Mouse (Mus musculus): Measurements from ENCODE around the gene Ankar.
A peak's percentile ranks its signal among the peaks of the same experiment; 100 is the strongest.

Ankar gene

GRCm38 (mm10) chr1:72700479-72700878 is at the start of gene Ankar:
Ankar (minus strand) TSS chr1:72700579.
- no peak for DNase-seq (ENCODE audit: low read depth, low spot score)

- DNase-seq (ENCODE audit: low read depth, low spot score): no peak
These were observed 46.0 kb upstream of the Ankar start for GRCm38 (mm10) chr1:72746382-72746781.

GRCm38 (mm10) chr1:72744816-72745506 is 44.6 kb upstream of the Ankar start:
- DNase-seq (ENCODE audit: low read depth, low spot score): no peak

DNA sequence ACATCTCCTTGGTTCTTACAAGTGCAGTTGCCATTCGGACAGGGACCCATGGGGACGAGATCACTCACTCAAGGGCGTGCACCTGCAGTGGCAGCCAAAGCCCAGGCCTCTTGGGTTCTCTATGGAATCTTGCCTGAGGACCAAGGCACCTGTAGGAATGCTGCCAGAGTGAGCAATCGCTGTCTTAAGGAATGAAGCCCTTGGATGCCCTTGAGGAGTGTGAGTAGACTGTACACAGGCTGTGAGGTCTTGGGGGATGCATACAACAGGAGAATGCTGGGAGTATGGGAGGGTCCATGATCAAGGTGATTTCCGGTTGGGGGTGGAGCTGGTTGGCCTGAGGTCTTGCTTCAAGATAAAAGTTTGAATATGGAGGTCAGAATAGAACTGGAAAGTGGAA is 41.0 kb upstream of the Ankar start:
- no peak for DNase-seq (ENCODE audit: low read depth, low spot score)

GRCm38 (mm10) chr1:72739681-72740063 is 39.3 kb upstream of the Ankar start:
- DNase-seq (ENCODE audit: low read depth, low spot score): no peak

DNA sequence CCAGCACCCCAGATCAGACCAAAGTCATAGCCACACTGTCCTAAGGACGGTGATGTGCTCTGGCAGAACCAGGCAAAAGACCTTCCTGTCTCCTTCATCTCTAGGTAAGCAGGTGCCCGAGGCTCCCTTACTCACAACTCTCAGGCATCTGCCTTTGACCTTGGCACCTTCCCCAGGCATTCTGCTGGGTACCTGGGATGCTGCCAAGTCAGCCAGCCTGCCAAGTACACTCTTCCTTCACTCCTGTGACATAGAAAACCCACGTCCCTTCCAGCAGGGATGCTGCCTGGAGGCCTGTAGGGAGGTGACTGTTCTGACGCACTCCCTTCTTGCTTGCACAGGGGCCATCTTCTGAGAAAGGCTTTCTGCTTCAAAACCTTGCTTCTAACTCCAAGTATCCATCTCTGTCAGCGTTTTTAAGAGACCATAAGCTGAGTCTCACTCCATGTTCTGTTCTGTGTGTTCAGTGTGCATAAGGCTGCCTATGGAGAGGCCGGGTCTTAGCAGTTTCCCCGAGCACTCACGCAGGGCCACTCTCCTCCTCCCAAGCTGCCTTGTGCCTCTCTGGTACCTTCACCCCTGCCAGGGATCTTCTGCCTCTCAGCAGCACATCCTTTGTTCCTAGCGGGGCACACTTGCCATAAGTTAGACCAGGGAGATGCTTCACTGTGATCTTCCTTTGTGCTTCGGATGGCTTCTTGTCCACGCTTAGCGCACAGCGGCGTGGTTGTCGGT is 38.7 kb upstream of the Ankar start:
- DNase-seq (ENCODE audit: low read depth, low spot score): no peak

DNA sequence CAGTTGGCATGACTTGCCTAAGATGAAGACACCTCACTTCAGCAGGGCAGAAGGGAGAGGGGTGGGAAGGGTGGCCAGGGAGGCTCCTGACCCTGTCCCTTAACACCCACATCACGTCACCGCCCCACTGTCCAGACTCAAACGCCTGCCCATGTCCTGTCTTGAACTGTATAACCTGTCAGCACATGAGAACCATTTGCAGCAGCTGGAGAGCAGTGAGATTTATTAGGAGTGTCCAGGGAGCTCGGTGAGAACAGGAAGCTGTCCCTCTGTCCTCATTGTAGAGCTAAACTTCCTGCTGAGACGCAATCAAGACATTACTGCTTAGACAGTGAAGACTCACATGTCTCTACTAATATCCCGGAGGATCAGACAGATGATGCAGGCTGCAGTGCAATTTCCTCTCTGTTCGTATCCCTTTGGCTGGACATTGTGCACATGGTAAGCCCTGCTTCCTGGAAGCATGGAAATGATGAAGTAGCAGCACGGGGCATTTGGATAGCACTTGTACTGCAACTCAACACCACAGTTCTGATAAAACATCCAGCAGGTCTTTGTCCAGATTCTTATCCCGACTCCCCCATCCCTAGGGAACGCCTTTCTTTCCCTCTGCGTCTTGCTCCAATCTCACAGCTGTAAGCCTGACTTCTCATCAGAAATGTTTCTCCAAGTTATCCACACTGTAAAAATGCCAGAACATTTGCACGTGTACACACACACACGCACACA is 36.2 kb upstream of the Ankar start:
- DNase-seq (ENCODE audit: low read depth, low spot score): no peak

DNA sequence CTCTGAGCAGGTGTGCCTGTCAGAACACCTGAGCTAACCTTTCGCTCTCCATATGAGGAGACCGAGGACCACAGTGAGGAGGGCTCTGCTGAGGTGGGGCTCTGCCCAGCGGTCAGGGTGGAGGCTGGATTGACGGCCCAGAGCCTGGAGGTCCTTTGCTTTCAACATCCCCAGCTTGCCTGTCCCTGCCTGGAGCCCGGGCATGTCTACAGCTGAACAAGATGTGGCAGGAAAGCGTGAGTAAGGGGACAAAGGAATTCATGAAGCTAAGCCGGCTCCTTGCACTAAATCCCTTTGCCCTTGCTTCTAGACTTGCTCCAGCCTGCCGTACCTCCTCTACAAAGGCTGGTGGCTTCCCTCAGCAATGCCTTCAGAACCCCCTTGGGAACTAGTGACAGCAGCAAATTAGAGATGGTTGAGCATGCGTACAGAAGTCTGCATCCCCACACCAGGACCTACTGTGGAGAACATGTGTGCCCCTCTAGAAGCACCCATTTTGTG is 32.9 kb upstream of the Ankar start:
- DNase-seq (ENCODE audit: low read depth, low spot score): no peak

- DNase-seq (ENCODE audit: low read depth, low spot score): no peak
These were observed 29.7 kb upstream of the Ankar start for GRCm38 (mm10) chr1:72730126-72730525.

GRCm38 (mm10) chr1:72728781-72729180 is 28.4 kb upstream of the Ankar start:
- DNase-seq (ENCODE audit: low read depth, low spot score): no peak

DNA sequence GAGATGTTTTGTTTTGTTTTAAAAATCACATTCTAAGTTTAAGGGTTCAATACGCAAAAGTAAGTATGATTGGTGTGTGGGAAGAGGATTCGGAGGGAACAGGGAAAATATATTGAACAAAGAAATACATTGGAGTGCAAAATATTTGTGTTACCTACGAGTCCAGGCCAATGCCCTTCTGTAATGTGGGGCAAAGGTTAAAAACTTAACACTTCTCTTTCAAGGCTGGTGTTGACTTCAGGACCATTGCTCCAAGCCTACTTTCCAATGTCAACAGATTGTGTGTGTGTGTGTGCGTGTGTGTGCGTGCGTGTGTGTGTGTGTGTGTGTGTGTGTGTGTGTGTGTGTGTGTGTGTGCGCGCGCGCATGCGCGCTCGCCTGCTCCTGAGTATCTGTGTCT is 25.6 kb upstream of the Ankar start:
- DNase-seq (ENCODE audit: low read depth, low spot score): no peak

GRCm38 (mm10) chr1:72724354-72724753 is 24.0 kb upstream of the Ankar start:
- no peak for DNase-seq (ENCODE audit: low read depth, low spot score)

GRCm38 (mm10) chr1:72722646-72723045 is 22.3 kb upstream of the Ankar start:
- no peak for DNase-seq (ENCODE audit: low read depth, low spot score)

GRCm38 (mm10) chr1:72720115-72720725 is 19.8 kb upstream of the Ankar start:
- DNase-seq (ENCODE audit: low read depth, low spot score): no peak

GRCm38 (mm10) chr1:72718846-72719245 is 18.5 kb upstream of the Ankar start:
- peak; percentile 56 for DNase-seq (ENCODE audit: low read depth, low spot score)

GRCm38 (mm10) chr1:72717540-72717939 is 17.2 kb upstream of the Ankar start:
- no peak for DNase-seq (ENCODE audit: low read depth, low spot score)

DNA sequence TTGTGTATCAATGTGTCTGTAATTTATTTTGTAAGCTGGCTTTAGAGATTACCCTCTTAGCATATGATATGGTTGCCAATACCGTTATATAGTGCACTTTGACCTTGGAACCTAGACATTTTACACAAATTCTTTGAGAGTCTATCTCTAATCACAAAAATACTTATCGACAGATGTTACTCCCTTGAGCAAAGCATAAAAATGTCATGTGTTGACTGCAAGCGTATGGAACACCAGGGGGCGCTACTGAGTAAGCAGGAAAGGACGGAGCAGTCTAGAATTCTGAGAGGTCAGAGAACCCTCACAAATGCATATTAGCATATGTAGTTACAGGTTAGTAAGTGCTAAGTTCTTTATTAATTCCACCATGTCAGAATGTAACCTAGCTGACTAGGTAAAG is 16.5 kb upstream of the Ankar start:
- peak; percentile 60 for DNase-seq (ENCODE audit: low read depth, low spot score)

DNA sequence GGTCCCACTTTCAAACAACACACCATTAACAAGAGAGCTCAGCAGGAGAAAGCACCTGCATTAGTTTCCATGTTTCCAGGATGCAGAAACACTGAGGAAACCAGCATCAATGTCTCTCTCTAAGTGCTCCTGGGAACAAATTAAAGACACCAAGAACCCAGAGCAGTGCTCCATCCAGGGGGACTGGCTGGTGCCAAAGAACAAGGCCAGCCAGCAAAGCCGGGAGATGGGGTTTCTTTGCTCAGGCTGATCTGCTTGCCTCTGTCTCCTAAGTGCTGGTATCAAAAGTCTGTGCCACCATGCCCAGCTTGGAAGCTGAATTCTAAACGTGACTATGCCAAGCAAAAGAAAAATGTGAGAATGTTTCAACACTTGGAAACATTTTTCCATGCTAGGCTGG is 16.0 kb upstream of the Ankar start:
- DNase-seq (ENCODE audit: low read depth, low spot score): no peak

DNA sequence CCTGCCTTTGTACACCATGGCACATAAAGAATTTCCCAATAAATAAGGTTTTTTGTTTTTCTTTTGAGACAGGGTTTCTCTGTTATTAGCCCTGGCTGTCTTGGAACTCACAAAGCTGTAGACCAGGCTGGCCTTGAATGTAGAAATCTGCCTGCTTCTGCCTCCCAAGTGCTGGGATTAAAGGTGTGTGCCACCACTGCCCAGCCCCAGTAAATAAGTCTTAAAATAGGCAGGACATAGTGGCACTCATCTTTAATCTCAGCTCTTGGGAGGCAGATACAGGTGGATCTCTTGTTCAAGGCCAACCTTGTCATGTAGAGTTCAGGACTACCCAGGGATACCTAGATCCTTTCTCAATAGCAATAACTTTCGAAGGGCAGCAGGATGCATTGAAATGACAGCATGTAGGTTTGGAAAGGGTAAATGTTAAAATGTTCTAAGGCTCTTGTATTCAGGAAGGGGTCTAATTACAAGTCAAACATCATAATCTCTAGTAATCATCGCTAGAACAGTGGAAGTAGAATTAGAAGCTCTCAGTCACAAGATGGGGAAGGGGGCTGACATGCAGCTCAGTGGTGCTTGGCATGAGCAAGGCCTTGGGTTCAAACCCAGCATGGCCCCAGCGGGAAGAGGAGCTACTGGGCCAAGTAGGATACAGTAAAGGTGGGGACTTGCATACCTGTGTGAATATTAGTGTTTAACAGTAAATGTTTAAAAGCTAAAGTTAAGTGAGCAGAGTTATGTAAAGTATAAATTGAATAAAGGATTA is 15.4 kb upstream of the Ankar start:
- no peak for DNase-seq (ENCODE audit: low read depth, low spot score)

- DNase-seq (ENCODE audit: low read depth, low spot score): no peak
These were observed 14.7 kb upstream of the Ankar start for GRCm38 (mm10) chr1:72715065-72715464.

- no peak for DNase-seq (ENCODE audit: low read depth, low spot score)
These were observed 14.2 kb upstream of the Ankar start for GRCm38 (mm10) chr1:72714547-72714946.

Data from WW6 (cell line).